Mouse (Mus musculus): ENCODE data around the gene Ube2u. TPM values are rescaled to one million over a fixed set of nuclear protein-coding genes. Genes with fewer than 3 reads are reported as not detected.

The Ube2u gene
- not detected in 2 replicates for polyA plus RNA-seq (2012)

DNA sequence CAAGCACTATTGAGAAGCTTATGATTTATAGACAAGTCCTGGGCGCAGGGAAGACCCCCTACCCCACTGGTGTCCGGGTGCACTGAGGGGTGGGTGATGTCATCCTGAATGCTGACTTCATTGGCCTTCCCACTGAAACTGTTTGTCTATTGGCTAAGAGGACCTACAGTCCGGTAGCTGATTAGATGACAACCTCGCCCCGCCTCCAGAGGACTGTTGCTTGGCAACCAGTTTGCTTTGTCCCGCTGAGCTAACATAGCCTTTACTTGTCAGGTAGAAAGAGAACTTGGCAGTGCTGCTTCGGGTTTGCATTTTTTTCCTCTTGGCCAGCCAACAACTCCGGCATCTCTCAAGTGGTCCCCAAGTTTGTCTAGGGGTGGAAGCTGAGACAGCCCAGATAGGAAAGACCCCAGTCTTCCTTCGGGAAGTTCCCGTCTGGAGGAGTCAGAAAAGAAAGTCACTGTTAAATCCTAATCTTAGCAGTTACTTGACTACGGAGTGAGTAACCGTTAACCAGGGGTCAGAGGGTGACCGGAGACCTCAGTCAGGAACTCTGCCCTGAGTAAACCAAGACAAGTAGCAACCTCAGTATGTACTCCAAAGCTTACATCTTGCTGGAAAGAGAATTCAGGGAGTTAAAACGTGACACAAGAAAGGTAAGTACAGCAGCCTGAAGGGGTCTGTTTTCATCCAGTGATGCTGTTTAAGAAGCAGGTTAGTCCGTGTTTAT is at the start of gene Ube2u:
Gene Ube2u, plus strand, starts transcription at position 258 of the 730 bp plus-strand sequence.

